Mouse (Mus musculus) heart, embryonic 14.5 days (tissue): Measurements from ENCODE around the gene Frmd8. TPM values are rescaled to one million over a fixed set of nuclear protein-coding genes. Genes with fewer than 3 reads are reported as not detected.

ENCODE experiments used
- ATAC-seq: fragments of 200-750 bp; cut with Nextera tagmentation; 2 replicates; pipeline ENCODE4 v1.8.0; 2017; ENCODE audit warnings: low read depth, moderate TSS enrichment; ENCODE audit not compliant: insufficient number of reproducible peaks, insufficient read depth, low FRiP score
- H3K27ac ChIP-seq, 2 experiments: fragments of 200-500 bp in 1 of 2; fragments of 300-500 bp in 1 of 2; sonication (generic) in 1 of 2; replicated peaks in 1 of 2; 2 replicates each; pipeline ENCODE4 v1.5.1; 2012 to 2014; ENCODE audit warnings: low read depth in 2 of 2, low read length in 2 of 2, control low read depth in 1 of 2, mild to moderate bottlenecking in 1 of 2, mixed read lengths in 1 of 2; ENCODE audit not compliant: control insufficient read depth in 1 of 2, insufficient read depth in 1 of 2
- H3K27me3 ChIP-seq: fragments of 300-500 bp; sonication (generic); 2 replicates; pipeline ENCODE4 v1.6.1; 2014; ENCODE audit warnings: mild to moderate bottlenecking, low read length, control low read depth; ENCODE audit not compliant: control insufficient read depth, insufficient read depth
- H3K36me3 ChIP-seq: fragments of 300-500 bp; sonication (generic); 2 replicates; pipeline ENCODE4 v1.6.1; 2014; ENCODE audit warnings: mild to moderate bottlenecking, control low read depth, low read length, mixed read lengths; ENCODE audit not compliant: control insufficient read depth, insufficient read depth
- H3K4me1 ChIP-seq, 2 experiments: fragments of 200-500 bp in 1 of 2; fragments of 300-500 bp in 1 of 2; sonication (generic) in 1 of 2; 2 replicates each; pipeline ENCODE4 v1.6.1; 2012 to 2014; ENCODE audit warnings: low read length in 2 of 2, control low read depth in 1 of 2, mixed read lengths in 1 of 2; ENCODE audit not compliant: control insufficient read depth in 2 of 2, insufficient read depth in 2 of 2
- H3K4me2 ChIP-seq: fragments of 300-500 bp; sonication (generic); 2 replicates; pipeline ENCODE4 v1.6.1; 2014; ENCODE audit warnings: mild to moderate bottlenecking, low read length
- H3K4me3 ChIP-seq, 2 experiments: fragments of 200-500 bp in 1 of 2; fragments of 300-500 bp in 1 of 2; sonication (generic) in 1 of 2; 2 replicates each; pipeline ENCODE4 v1.5.1; 2012 to 2014; ENCODE audit warnings: low read length in 2 of 2, mild to moderate bottlenecking in 2 of 2, control low read depth in 1 of 2, low read depth in 1 of 2, moderate library complexity in 1 of 2; ENCODE audit not compliant: control insufficient read depth in 1 of 2, insufficient read depth in 1 of 2
- H3K9ac ChIP-seq: fragments of 300-500 bp; sonication (generic); 2 replicates; pipeline ENCODE4 v1.6.1; 2014; ENCODE audit warnings: mild to moderate bottlenecking, low read length
- H3K9me3 ChIP-seq: fragments of 300-500 bp; sonication (generic); 2 replicates; pipeline ENCODE4 v1.6.1; 2016; ENCODE audit warnings: low read length, control low read depth; ENCODE audit not compliant: control insufficient read depth
- WGBS: fragments of 180-500 bp; shearing (Covaris S2); extraction: QIAGEN DNeasy Blood & Tissue Kit; methylation state at CpG from one replicate; pipeline ENCODE4 v1.1.7; 2014; 5-methylcytosine and 5-hydroxymethylcytosine counted together
- polyA plus RNA-seq: library from polyadenylated mRNA; unstranded; fragments of >200 nt; fragmentation: Nextera tagmentation; extraction: Ambion mirVana; gene quantifications from 2 replicates; pipeline ENCODE4 v1.2.1, GENCODE M21; 2014

Gene Frmd8
- polyA plus RNA-seq, 1 experiment from 2014 or later: 18.5 TPM

DNA sequence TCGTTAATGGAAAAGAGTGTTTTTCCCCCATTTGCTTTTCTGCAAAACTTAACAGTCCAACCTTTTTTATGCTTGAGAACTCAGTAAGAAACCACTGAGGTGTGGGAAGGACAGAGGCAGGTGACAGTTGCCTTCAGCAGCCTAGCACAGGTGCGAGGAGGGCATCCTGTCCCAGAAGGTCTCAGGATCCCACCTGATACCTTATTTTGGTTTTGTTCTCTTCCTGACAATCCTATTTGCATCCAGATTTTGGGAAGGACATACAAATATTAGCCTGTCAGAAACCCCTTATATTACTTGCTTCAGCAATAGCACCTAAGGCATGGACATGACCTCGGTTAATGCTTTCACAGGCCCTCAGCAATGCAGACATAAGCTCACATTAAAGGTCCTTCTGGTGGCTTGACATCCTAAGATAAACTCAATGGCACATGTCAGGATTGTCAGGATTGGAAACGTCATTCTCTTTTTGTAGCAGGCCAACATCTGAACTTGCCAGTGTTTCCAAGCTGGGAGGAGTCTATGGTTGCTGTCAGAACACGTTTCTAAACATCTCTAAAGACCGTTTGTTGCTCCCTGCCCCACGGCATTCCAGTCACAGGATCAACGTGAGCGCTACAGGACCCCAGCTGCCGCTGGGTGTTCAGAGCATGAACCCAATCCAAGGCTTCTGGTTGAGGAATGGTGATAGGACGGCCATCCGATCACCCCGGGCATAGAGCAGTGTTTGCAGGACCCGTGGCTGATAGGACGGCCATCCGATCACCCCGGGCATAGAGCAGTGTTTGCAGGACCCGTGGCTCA, 34.8 kb downstream of the Frmd8 start:
- H3K36me3 ChIP-seq: no peaks in the 10 kb centered on the region
- peak overlapping the region in 1 of 2 experiments; percentile 4; a peak in 1 of 4 replicates for H3K27ac ChIP-seq
- H3K4me2 ChIP-seq: peak overlapping the region; percentile 19; the same call in 1 of the 2 replicates
- H3K27me3 ChIP-seq: no peaks in the 10 kb centered on the region
- H3K4me3 ChIP-seq: no peak overlapping the region
- peaks cover 42 to 69% of the 10 kb centered on the region in 2 experiments for H3K4me1 ChIP-seq
- 67% methylated on average over 18 of the region's 18 CpGs for WGBS
- H3K9ac ChIP-seq: 0 out of 2 replicates have a peak overlapping the region, but pooled peaks have one; percentile 32
- no peaks in the 10 kb centered on the region for H3K9me3 ChIP-seq
- ATAC-seq: no peak

DNA sequence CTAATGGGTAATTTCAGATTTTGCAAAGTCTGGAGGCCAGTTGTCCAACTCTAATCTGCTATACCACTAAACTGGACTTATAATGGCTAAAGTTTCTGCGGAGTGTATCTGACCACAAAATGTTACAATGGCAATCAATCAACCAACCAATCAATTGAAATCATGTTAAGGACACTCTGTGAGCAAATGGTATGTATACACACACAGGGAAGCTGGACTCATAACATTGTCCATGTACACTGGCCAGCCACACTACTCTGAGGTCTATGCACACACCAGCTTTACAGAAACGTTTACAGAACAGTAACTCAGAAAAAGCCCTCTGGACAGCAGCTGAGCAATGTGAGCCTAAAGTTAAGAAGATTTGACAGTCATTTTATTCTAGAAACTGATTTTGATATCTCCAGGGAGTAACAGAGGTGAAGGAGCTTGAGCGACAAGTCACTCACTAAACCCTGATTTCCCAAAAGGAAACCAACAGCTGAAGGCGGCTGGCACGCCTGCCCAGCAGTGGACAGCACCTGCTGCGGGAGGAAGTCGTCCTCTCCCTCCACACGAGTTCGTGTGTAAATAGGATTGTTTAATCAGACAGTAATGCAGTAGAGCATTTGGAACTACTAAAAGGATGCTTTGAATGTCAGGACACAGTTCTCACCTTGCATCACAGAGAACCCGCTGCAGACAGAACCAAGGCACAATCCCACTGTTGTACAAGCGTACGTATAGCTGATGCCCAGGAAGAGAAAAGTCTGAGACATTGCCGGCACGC, 35.6 kb downstream of the Frmd8 start:
- Histone ChIP-seq H3K4me2 (no peak overlapping the region), H3K9ac (no peak overlapping the region), H3K9me3 (no peaks in the 10 kb centered on the region), H3K36me3 (no peaks in the 10 kb centered on the region), H3K4me3 (no peak overlapping the region), H3K27ac (no peak overlapping the region), H3K4me1 (peaks cover 35 to 62% of the 10 kb centered on the region in 2 experiments), H3K27me3 (no peaks in the 10 kb centered on the region)
- 81% methylated on average over 14 of the region's 14 CpGs for WGBS
- ATAC-seq: no peak

DNA sequence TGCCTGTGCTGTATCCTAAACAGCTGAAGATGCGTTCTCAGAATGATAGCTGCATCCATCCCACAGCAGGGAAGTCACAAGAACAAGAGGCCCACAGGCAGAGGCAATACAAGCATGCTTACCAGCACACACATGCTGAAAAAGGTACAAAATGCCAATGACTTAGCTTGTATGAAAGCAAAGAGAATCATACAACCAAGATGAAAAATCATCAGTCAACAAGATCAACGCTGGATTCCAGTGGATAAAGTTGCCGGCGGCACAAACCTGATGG, 36.2 kb downstream of the Frmd8 start:
- ATAC-seq: no peak

DNA sequence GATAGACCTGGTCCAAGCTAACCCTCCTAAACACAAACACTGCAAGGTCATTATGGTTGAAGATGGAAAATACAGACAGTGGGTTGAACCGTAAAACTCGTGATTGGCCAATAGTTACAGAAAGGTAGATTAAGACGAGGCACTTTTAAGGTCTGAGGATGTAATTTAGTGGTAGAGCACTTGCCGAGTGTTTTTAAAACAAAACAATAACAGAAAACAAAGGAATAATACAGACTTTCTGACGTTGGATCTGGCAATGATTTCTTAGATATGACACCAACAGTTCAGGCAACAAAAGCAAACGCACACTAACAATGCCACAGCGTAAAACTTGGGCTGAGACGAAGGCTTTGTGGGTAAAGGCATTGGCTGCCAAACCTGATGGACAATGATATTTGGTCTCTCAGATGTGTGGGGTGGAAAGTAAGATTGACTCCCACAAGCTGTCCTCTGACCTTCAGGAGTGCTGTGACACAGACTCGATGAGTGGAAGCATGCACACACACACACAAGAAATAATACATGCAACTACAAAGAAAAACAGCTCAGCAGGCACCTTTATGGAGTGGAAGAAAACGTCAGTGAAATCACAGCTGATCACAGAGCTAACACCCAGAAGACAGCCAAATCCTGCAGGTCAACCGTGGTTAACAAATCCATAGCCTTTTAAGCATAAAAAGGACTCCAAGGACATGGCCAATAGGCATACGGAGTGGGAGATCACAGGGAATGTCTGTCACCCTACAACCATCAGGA, 36.8 kb downstream of the Frmd8 start:
- no peaks in the 10 kb centered on the region for H3K36me3 ChIP-seq
- no peaks in the 10 kb centered on the region for H3K27me3 ChIP-seq
- ATAC-seq: no peak
- peaks cover 23 to 50% of the 10 kb centered on the region in 2 experiments for H3K4me1 ChIP-seq
- H3K9ac ChIP-seq: no peak overlapping the region
- no peaks in the 10 kb centered on the region for H3K9me3 ChIP-seq
- WGBS: 83% methylated on average over 12 of the region's 12 CpGs
- H3K27ac ChIP-seq: 0 out of 4 replicates have a peak overlapping the region, but pooled peaks of 1 of the 2 experiments have one; percentile 72
- no peak overlapping the region for H3K4me3 ChIP-seq
- no peak overlapping the region for H3K4me2 ChIP-seq

More for the DNA sequence above, 36.2 kb downstream of the Frmd8 start:
- H3K9ac ChIP-seq: no peak overlapping the region
- 90% methylated on average over 4 of the region's 4 CpGs for WGBS
- no peaks in the 10 kb centered on the region for H3K9me3 ChIP-seq
- H3K4me3 ChIP-seq: no peak overlapping the region
- no peak overlapping the region for H3K4me2 ChIP-seq
- H3K36me3 ChIP-seq: no peaks in the 10 kb centered on the region
- peaks cover 28 to 55% of the 10 kb centered on the region in 2 experiments for H3K4me1 ChIP-seq
- H3K27ac ChIP-seq: no peak overlapping the region
- no peaks in the 10 kb centered on the region for H3K27me3 ChIP-seq

DNA sequence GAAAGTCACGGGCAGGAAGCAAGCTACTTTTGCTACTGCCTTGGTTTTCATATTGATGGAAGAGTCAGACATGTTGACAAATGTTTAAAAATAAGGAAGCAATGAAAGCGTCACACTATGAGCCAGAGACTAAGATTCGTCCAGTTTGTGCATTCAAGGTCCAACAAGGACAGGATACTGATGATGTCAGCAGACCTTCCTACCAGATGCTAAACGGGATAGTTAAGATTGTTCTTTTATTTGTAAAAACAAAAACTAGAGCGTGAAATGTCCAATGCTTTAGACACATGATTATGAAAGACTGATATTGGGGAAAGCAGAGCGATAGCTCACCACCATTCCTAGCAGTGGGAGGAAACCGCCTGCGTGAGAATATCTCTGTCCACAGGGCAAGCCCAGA, 37.5 kb downstream of the Frmd8 start:
- H3K4me1 ChIP-seq: peaks cover 18 to 43% of the 10 kb centered on the region in 2 experiments
- no peak overlapping the region for H3K4me2 ChIP-seq
- peak overlapping the region; percentile 57; the same call in 1 of the 2 replicates for H3K9ac ChIP-seq
- H3K27ac ChIP-seq: peak overlapping the region; percentile 72 to 82
- H3K9me3 ChIP-seq: no peaks in the 10 kb centered on the region
- WGBS: 51% methylated on average over 8 of the region's 8 CpGs
- no peak for ATAC-seq
- no peaks in the 10 kb centered on the region for H3K27me3 ChIP-seq
- H3K4me3 ChIP-seq: no peak overlapping the region
- no peaks in the 10 kb centered on the region for H3K36me3 ChIP-seq

DNA sequence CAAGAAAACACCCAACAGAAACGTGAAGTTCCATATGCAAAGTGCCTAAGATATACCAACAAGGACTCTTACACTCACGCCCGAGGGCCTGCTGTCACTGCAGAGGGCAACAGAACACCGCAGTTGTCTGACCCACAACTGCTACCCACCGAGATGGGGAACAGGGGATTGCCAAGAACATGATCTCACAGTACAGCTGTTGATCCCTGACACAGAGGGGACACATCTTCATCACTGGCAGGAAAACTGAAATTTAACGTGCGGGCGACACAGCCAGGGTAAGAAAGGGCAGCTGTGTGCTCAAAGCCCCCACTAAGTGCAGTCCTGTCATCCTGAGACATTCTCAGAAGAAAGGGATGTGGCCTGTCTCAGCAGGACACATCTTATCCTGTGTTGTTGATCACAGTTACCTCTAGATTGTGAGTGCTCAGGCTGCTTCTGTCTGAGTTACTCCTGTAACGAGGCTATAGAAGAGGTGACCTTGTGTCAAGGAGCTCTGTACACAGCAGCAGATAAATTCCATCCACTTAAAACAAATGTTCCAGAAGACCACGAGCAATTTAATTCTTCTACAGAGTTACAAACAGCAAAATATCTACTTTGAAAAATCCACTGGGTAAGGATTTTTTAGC, 38.0 kb downstream of the Frmd8 start:
- H3K27ac ChIP-seq: peak overlapping the region; percentile 72 to 82
- peak overlapping the region; percentile 57 for H3K9ac ChIP-seq

DNA sequence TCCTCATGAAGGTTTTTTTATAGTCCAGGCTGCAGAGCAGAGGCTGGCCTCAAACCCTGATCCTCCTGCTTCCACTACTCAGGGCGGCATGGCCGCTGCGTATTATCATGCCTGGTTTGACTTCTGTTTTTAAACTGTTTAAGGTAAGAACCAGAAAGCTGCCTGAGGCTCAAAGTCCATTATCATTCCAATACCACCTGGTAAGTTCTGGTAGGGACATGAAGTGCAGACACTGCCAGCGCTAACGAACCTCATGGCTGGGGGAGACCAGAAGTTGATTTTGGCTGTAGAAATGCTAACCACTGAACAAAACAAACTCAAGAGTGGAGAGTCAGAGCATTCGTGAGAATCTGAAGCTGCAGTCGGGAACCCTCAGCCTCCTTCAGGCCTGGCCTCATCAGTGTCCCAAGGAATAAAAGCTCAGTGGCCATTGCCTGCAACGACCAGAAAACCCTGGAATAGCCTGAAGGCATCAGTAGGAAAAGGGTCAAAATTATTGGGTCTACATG, 39.1 kb downstream of the Frmd8 start:
- H3K9me3 ChIP-seq: no peaks in the 10 kb centered on the region
- peaks cover 15 to 31% of the 10 kb centered on the region in 2 experiments for H3K4me1 ChIP-seq
- H3K27me3 ChIP-seq: no peaks in the 10 kb centered on the region
- no peak overlapping the region for H3K27ac ChIP-seq
- 82% methylated on average over 8 of the region's 8 CpGs for WGBS
- no peak overlapping the region for H3K4me2 ChIP-seq
- ATAC-seq: no peak
- H3K36me3 ChIP-seq: no peaks in the 10 kb centered on the region
- no peak overlapping the region for H3K9ac ChIP-seq
- no peak overlapping the region for H3K4me3 ChIP-seq

More for the DNA sequence above, 38.0 kb downstream of the Frmd8 start:
- no peaks in the 10 kb centered on the region for H3K27me3 ChIP-seq
- H3K4me1 ChIP-seq: peaks cover 18 to 42% of the 10 kb centered on the region in 2 experiments
- H3K4me3 ChIP-seq: no peak overlapping the region
- WGBS: 58% methylated on average over 10 of the region's 10 CpGs
- no peaks in the 10 kb centered on the region for H3K36me3 ChIP-seq
- H3K4me2 ChIP-seq: no peak overlapping the region
- no peaks in the 10 kb centered on the region for H3K9me3 ChIP-seq
- ATAC-seq: no peak
